ENCODE assay signal across 21 mouse cellular contexts in the genomic region with DNA sequence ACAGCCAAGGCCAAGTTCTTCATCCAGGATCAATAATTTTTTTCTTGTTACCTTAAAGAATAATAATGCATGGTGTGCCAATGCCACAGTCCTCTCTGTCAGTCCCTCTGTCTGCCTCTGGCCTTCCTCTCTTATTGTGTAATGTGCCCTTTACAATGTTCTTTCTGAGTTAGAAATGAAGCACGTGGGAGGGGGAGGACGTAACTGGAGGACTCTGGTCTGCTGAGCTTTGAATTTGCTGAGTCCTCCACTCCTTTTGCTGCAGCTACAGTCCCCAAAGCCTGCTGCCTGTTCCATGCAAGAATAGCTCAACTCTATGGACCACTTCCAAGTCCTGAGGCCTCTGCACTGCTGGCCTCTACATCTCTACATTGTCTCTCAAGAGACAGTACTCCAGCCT. TPM values are rescaled to one million over a fixed set of nuclear protein-coding genes. Genes with fewer than 3 reads are reported as not detected.
DNase-seq lines count a peak whose midpoint lies in the region; ATAC-seq and TF ChIP-seq lines count a peak whose summit lies in the region.
"Had no signal": no experiment of that assay in that cellular context is flagged by ENCODE, and none has a peak within 500 bp of the region (broad histone marks: within the 10 kb centered on the region; RNA-seq: fewer than 3 reads in every experiment).

No protein-coding gene starts in this region.

- TF ChIP-seq POLR2A in lung, adult 2 months (IDR thresholded peaks at IDR 0.05; ENCODE audit: borderline replicate concordance, extremely low read depth, low read depth, low read length) = no peak

- H3K4me2 ChIP-seq in lung, embryonic 15.5 days = no peak overlapping the region
- no peak overlapping the region for H3K4me2 ChIP-seq in kidney, postnatal 0 days (ENCODE audit: low read length)
- H3K4me2 ChIP-seq: embryonic facial prominence, embryonic 12.5 days; heart, embryonic 13.5 days; liver, embryonic 11.5 days; midbrain, embryonic 12.5 days; neural tube, embryonic 13.5 days had no signal

- H3K27ac ChIP-seq in lung, embryonic 15.5 days = peak overlapping the region; percentile 13; the same call in 1 of the 2 replicates
- H3K27ac ChIP-seq in kidney, postnatal 0 days = no peak overlapping the region
- H3K27ac ChIP-seq in layer of hippocampus, adult 2 months = no peak overlapping the region
- H3K27ac ChIP-seq: embryonic facial prominence, embryonic 12.5 days; heart, embryonic 13.5 days; hindbrain, embryonic 10.5 days; midbrain, embryonic 12.5 days; neural tube, embryonic 13.5 days had no signal

- intact Hi-C loops in heart, postnatal 14 days (cut with DNase I) = no loop called here

- H3K4me1 ChIP-seq in lung, embryonic 15.5 days = peaks cover 25% of the 10 kb centered on the region
- H3K4me1 ChIP-seq in lung, adult 2 months (ENCODE audit: control insufficient read depth, insufficient read depth, low read length) = no peaks in the 10 kb centered on the region
- H3K4me1 ChIP-seq in kidney, postnatal 0 days (replicated peaks; ENCODE audit: insufficient read depth, low read length) = peaks cover 12% of the 10 kb centered on the region

- 65% methylated on average over 2 of the region's 2 CpGs for whole genome bisulfite sequencing in lung, embryonic 15.5 days
- 57% methylated on average over 2 of the region's 2 CpGs for WGBS in lung, adult 2 months
- WGBS in kidney, postnatal 0 days = 36% methylated on average over 2 of the region's 2 CpGs

- H3K27me3 ChIP-seq in lung, embryonic 15.5 days = no peaks in the 10 kb centered on the region
- H3K27me3 ChIP-seq in kidney, postnatal 0 days (ENCODE audit: insufficient read depth, low read length) = no peaks in the 10 kb centered on the region
- H3K27me3 ChIP-seq: embryonic facial prominence, embryonic 12.5 days; heart, embryonic 13.5 days; midbrain, embryonic 12.5 days; neural tube, embryonic 13.5 days had no signal

- peak; percentile 30 for DNase-seq in heart, adult 8-10 months (ENCODE audit: low spot score)
- no peak for DNase-seq in heart, postnatal 14 days
- no peak for DNase-seq in lung, adult 2 months
- peak; percentile 16 for DNase-seq in kidney, postnatal 0 days (ENCODE audit: low spot score)
- peak; percentile 10 for DNase-seq in lung, postnatal 25 days (ENCODE audit: low spot score)
- no peak for DNase-seq in layer of hippocampus, adult 2 months (ENCODE audit: low spot score in 2 of 2)
- DNase-seq: cerebellum, adult 2 months; forebrain, postnatal 0 days; thymus, postnatal 36 days had no signal

- H3K4me3 ChIP-seq in lung, embryonic 15.5 days = no peak overlapping the region
- no peak overlapping the region for H3K4me3 ChIP-seq in lung, adult 2 months (replicated peaks; ENCODE audit: extremely low read depth, low read depth, low read length)
- H3K4me3 ChIP-seq in kidney, postnatal 0 days (replicated peaks; ENCODE audit: low read depth, low read length) = no peak overlapping the region
- no peak overlapping the region for H3K4me3 ChIP-seq in layer of hippocampus, adult 2 months
- H3K4me3 ChIP-seq: embryonic facial prominence, embryonic 12.5 days; heart, embryonic 13.5 days; hindbrain, embryonic 10.5 days; midbrain, embryonic 12.5 days; neural tube, embryonic 13.5 days had no signal

- H3K9me3 ChIP-seq in lung, embryonic 15.5 days = no peaks in the 10 kb centered on the region
- no peaks in the 10 kb centered on the region for H3K9me3 ChIP-seq in kidney, postnatal 0 days (replicated peaks; ENCODE audit: low read length)
- H3K9me3 ChIP-seq: embryonic facial prominence, embryonic 12.5 days; heart, embryonic 13.5 days; hindbrain, embryonic 10.5 days; midbrain, embryonic 12.5 days; neural tube, embryonic 13.5 days had no signal

- TF ChIP-seq CTCF in lung, adult 2 months (IDR thresholded peaks at IDR 0.05; ENCODE audit: insufficient read depth, low read length) = no peak
- TF ChIP-seq CTCF in kidney, postnatal 0 days (IDR thresholded peaks at IDR 0.05; ENCODE audit: low read depth) = no peak
- TF ChIP-seq CTCF in layer of hippocampus, adult 2 months (conservative IDR thresholded peaks at IDR 0.05) = no peak

- no peaks in the 10 kb centered on the region for H3K36me3 ChIP-seq in lung, embryonic 15.5 days
- no peaks in the 10 kb centered on the region for H3K36me3 ChIP-seq in kidney, postnatal 0 days (ENCODE audit: insufficient read depth, low read length)
- H3K36me3 ChIP-seq: embryonic facial prominence, embryonic 12.5 days; heart, embryonic 13.5 days; hindbrain, embryonic 10.5 days; midbrain, embryonic 12.5 days; neural tube, embryonic 13.5 days had no signal

- ATAC-seq in lung, embryonic 15.5 days (ENCODE audit: borderline replicate concordance, extremely low read depth, low FRiP score, low TSS enrichment) = no peak
- ATAC-seq in kidney, postnatal 0 days (replicated peaks; ENCODE audit: low FRiP score, low read depth) = no peak
- ATAC-seq: forebrain, postnatal 0 days had no signal

- no peak overlapping the region for H3K9ac ChIP-seq in lung, embryonic 15.5 days
- no peak overlapping the region for H3K9ac ChIP-seq in kidney, postnatal 0 days (ENCODE audit: low read depth, low read length)
- H3K9ac ChIP-seq: embryonic facial prominence, embryonic 12.5 days; forebrain, postnatal 0 days; heart, embryonic 13.5 days; midbrain, embryonic 12.5 days; neural tube, embryonic 13.5 days had no signal

RNA-seq across cellular contexts. Expression of gene Foxi1, which starts 23.6 kb away (rescaled TPM):
- not detected for total RNA-seq in heart, adult 8-10 months (2022)
- total RNA-seq in heart, postnatal 14 days (2021) = not detected
- not detected in 2 replicates for polyA plus RNA-seq in lung, embryonic 15.5 days (2015; fragmentation: Nextera tagmentation; extraction: Ambion mirVana)
- 0.07 TPM in 1 of 2 replicates, not detected in the other for polyA plus RNA-seq in lung, adult 2 months (2012; rRNA removed)
- polyA plus RNA-seq in kidney, postnatal 0 days (2015; fragmentation: Nextera tagmentation; extraction: Ambion mirVana) = 28.0 and 30.2 TPM in 2 replicates
- total RNA-seq in layer of hippocampus, adult 2 months (2021) = not detected
- total RNA-seq: common myeloid progenitor, adult 5-6 weeks; ES-E14; forebrain, postnatal 0 days; gastrocnemius, adult 18-20 months; layer of hippocampus, postnatal 25 days had no signal
- polyA plus RNA-seq: cerebellum, adult 2 months; forebrain, postnatal 0 days; heart, embryonic 13.5 days; hindbrain, embryonic 10.5 days; large intestine, adult 2 months; liver, embryonic 11.5 days; midbrain, embryonic 12.5 days; neural tube, embryonic 13.5 days had no signal

Comparison
In these comparisons a context has a peak if more than half of its experiments do, and no peak if none do; other contexts are left out.
1. DNase-seq: peak in heart, adult 8-10 months (single experiment), kidney, postnatal 0 days (single experiment) and lung, postnatal 25 days (single experiment); none in heart, postnatal 14 days (0 of 2), lung, adult 2 months (single experiment) and layer of hippocampus, adult 2 months (0 of 2).